Mouse (Mus musculus): Measurements from ENCODE around the gene Bnip3. TPM values are rescaled to one million over a fixed set of nuclear protein-coding genes. Genes with fewer than 3 reads are reported as not detected.

Bnip3 gene
- 78.5 and 84.8 TPM in 2 replicates for polyA plus RNA-seq (2014; fragmentation: Nextera tagmentation; extraction: Ambion mirVana)

GRCm38 (mm10) chr7:138909277-138910192 is at the start of gene Bnip3:
Gene Bnip3 (minus strand): TSS chr7:138909519.
- peak; percentile 96 for ATAC-seq (ENCODE audit: low FRiP score, low TSS enrichment)
- peaks cover 13% of the 10 kb centered on the region for H3K4me1 ChIP-seq (ENCODE audit: control insufficient read depth, insufficient read depth, low read length)

GRCm38 (mm10) chr7:138957106-138957505 is 47.8 kb upstream of the Bnip3 start:
- H3K36me3 ChIP-seq (ENCODE audit: control insufficient read depth, insufficient read depth, low read length): no peaks in the 10 kb centered on the region
- H3K27ac ChIP-seq (ENCODE audit: low read depth, low read length): no peak overlapping the region
- WGBS: 83% methylated on average over 6 of the region's 6 CpGs
- H3K4me3 ChIP-seq (ENCODE audit: low read length): no peak overlapping the region
- no peak overlapping the region for H3K4me2 ChIP-seq (replicated peaks; ENCODE audit: low read depth, low read length)
- no peaks in the 10 kb centered on the region for H3K9me3 ChIP-seq (ENCODE audit: control insufficient read depth, low read length)
- no peak for ATAC-seq (ENCODE audit: low FRiP score, low TSS enrichment)
- H3K9ac ChIP-seq (ENCODE audit: low read depth, low read length): no peak overlapping the region
- no peaks in the 10 kb centered on the region for H3K4me1 ChIP-seq (ENCODE audit: control insufficient read depth, insufficient read depth, low read length)
- H3K27me3 ChIP-seq (ENCODE audit: control insufficient read depth, insufficient read depth, low read length): no peaks in the 10 kb centered on the region

More at GRCm38 (mm10) chr7:138909277-138910192, at the start of gene Bnip3:
- H3K9ac ChIP-seq (ENCODE audit: low read depth, low read length): peak within 1 kb of the TSS; percentile 83
- H3K9me3 ChIP-seq (ENCODE audit: control insufficient read depth, low read length): no peaks in the 10 kb centered on the region
- H3K36me3 ChIP-seq (ENCODE audit: control insufficient read depth, insufficient read depth, low read length): no peaks in the 10 kb centered on the region
- H3K27ac ChIP-seq (ENCODE audit: low read depth, low read length): peak within 1 kb of the TSS; percentile 69; the same call in 1 of the 2 replicates
- under 1% methylated on average over 65 of the region's 66 CpGs for WGBS
- peak within 1 kb of the TSS; percentile 80 for H3K4me2 ChIP-seq (replicated peaks; ENCODE audit: low read depth, low read length)
- peak within 1 kb of the TSS; percentile 82 for H3K4me3 ChIP-seq (ENCODE audit: low read length)
- no peaks in the 10 kb centered on the region for H3K27me3 ChIP-seq (ENCODE audit: control insufficient read depth, insufficient read depth, low read length)

- Histone ChIP-seq H3K27me3 (ENCODE audit: control insufficient read depth, insufficient read depth, low read length) (no peaks in the 10 kb centered on the region), H3K36me3 (ENCODE audit: control insufficient read depth, insufficient read depth, low read length) (no peaks in the 10 kb centered on the region), H3K4me3 (ENCODE audit: low read length) (no peak overlapping the region), H3K9ac (ENCODE audit: low read depth, low read length) (no peak overlapping the region), H3K27ac (ENCODE audit: low read depth, low read length) (no peak overlapping the region), H3K4me1 (ENCODE audit: control insufficient read depth, insufficient read depth, low read length) (no peaks in the 10 kb centered on the region), H3K4me2 (replicated peaks; ENCODE audit: low read depth, low read length) (no peak overlapping the region), H3K9me3 (ENCODE audit: control insufficient read depth, low read length) (no peaks in the 10 kb centered on the region)
- WGBS: 86% methylated on average over 7 of the region's 7 CpGs
- ATAC-seq (ENCODE audit: low FRiP score, low TSS enrichment): no peak
Observed at GRCm38 (mm10) chr7:138955787-138956186, 46.5 kb upstream of the Bnip3 start.

GRCm38 (mm10) chr7:138948309-138948708 is 39.0 kb upstream of the Bnip3 start:
- 8% methylated on average over 8 of the region's 8 CpGs for WGBS
- Histone ChIP-seq H3K27me3 (ENCODE audit: control insufficient read depth, insufficient read depth, low read length) (peaks cover 6% of the 10 kb centered on the region), H3K4me3 (ENCODE audit: low read length) (no peak overlapping the region), H3K4me2 (replicated peaks; ENCODE audit: low read depth, low read length) (no peak overlapping the region), H3K9ac (ENCODE audit: low read depth, low read length) (no peak overlapping the region), H3K4me1 (ENCODE audit: control insufficient read depth, insufficient read depth, low read length) (no peaks in the 10 kb centered on the region), H3K27ac (ENCODE audit: low read depth, low read length) (no peak overlapping the region), H3K9me3 (ENCODE audit: control insufficient read depth, low read length) (no peaks in the 10 kb centered on the region), H3K36me3 (ENCODE audit: control insufficient read depth, insufficient read depth, low read length) (no peaks in the 10 kb centered on the region)
- no peak for ATAC-seq (ENCODE audit: low FRiP score, low TSS enrichment)

- Histone ChIP-seq H3K9ac (ENCODE audit: low read depth, low read length) (no peak overlapping the region), H3K4me1 (ENCODE audit: control insufficient read depth, insufficient read depth, low read length) (no peaks in the 10 kb centered on the region), H3K27ac (ENCODE audit: low read depth, low read length) (no peak overlapping the region), H3K27me3 (ENCODE audit: control insufficient read depth, insufficient read depth, low read length) (peaks cover 12% of the 10 kb centered on the region), H3K9me3 (ENCODE audit: control insufficient read depth, low read length) (no peaks in the 10 kb centered on the region), H3K36me3 (ENCODE audit: control insufficient read depth, insufficient read depth, low read length) (no peaks in the 10 kb centered on the region), H3K4me3 (ENCODE audit: low read length) (no peak overlapping the region), H3K4me2 (replicated peaks; ENCODE audit: low read depth, low read length) (no peak overlapping the region)
- WGBS: 81% methylated on average over 8 of the region's 8 CpGs
- ATAC-seq (ENCODE audit: low FRiP score, low TSS enrichment): no peak
Observed at GRCm38 (mm10) chr7:138947741-138948140, 38.4 kb upstream of the Bnip3 start.

- H3K4me3 ChIP-seq (ENCODE audit: low read length): no peak overlapping the region
- no peak overlapping the region for H3K4me2 ChIP-seq (replicated peaks; ENCODE audit: low read depth, low read length)
- H3K9ac ChIP-seq (ENCODE audit: low read depth, low read length): no peak overlapping the region
- WGBS: 67% methylated on average over 3 of the region's 3 CpGs
- peaks cover 6% of the 10 kb centered on the region; the same call in 1 of the 2 replicates for H3K4me1 ChIP-seq (ENCODE audit: control insufficient read depth, insufficient read depth, low read length)
- no peaks in the 10 kb centered on the region for H3K36me3 ChIP-seq (ENCODE audit: control insufficient read depth, insufficient read depth, low read length)
- no peak for ATAC-seq (ENCODE audit: low FRiP score, low TSS enrichment)
- H3K27me3 ChIP-seq (ENCODE audit: control insufficient read depth, insufficient read depth, low read length): peaks cover 32% of the 10 kb centered on the region
- no peaks in the 10 kb centered on the region for H3K9me3 ChIP-seq (ENCODE audit: control insufficient read depth, low read length)
- no peak overlapping the region for H3K27ac ChIP-seq (ENCODE audit: low read depth, low read length)
Observed at GRCm38 (mm10) chr7:138945668-138946067, 36.3 kb upstream of the Bnip3 start.

GRCm38 (mm10) chr7:138942301-138942700 is 33.0 kb upstream of the Bnip3 start:
- 81% methylated on average over 1 of the region's 1 CpGs for WGBS
- H3K9ac ChIP-seq (ENCODE audit: low read depth, low read length): no peak overlapping the region
- H3K36me3 ChIP-seq (ENCODE audit: control insufficient read depth, insufficient read depth, low read length): no peaks in the 10 kb centered on the region
- H3K27me3 ChIP-seq (ENCODE audit: control insufficient read depth, insufficient read depth, low read length): peaks cover 52% of the 10 kb centered on the region
- no peaks in the 10 kb centered on the region for H3K9me3 ChIP-seq (ENCODE audit: control insufficient read depth, low read length)
- no peak overlapping the region for H3K4me2 ChIP-seq (replicated peaks; ENCODE audit: low read depth, low read length)
- H3K4me1 ChIP-seq (ENCODE audit: control insufficient read depth, insufficient read depth, low read length): peaks cover 10% of the 10 kb centered on the region; the same call in 1 of the 2 replicates
- ATAC-seq (ENCODE audit: low FRiP score, low TSS enrichment): no peak
- no peak overlapping the region for H3K27ac ChIP-seq (ENCODE audit: low read depth, low read length)
- no peak overlapping the region for H3K4me3 ChIP-seq (ENCODE audit: low read length)

- no peak for ATAC-seq (ENCODE audit: low FRiP score, low TSS enrichment)
- WGBS: 33% methylated on average over 5 of the region's 5 CpGs
- H3K27me3 ChIP-seq (ENCODE audit: control insufficient read depth, insufficient read depth, low read length): peaks cover 52% of the 10 kb centered on the region
- no peak overlapping the region for H3K9ac ChIP-seq (ENCODE audit: low read depth, low read length)
- no peaks in the 10 kb centered on the region for H3K36me3 ChIP-seq (ENCODE audit: control insufficient read depth, insufficient read depth, low read length)
- H3K4me2 ChIP-seq (replicated peaks; ENCODE audit: low read depth, low read length): peak overlapping the region; percentile 84
- peaks cover 10% of the 10 kb centered on the region; the same call in 1 of the 2 replicates for H3K4me1 ChIP-seq (ENCODE audit: control insufficient read depth, insufficient read depth, low read length)
- no peaks in the 10 kb centered on the region for H3K9me3 ChIP-seq (ENCODE audit: control insufficient read depth, low read length)
- peak overlapping the region; percentile 43 for H3K4me3 ChIP-seq (ENCODE audit: low read length)
- H3K27ac ChIP-seq (ENCODE audit: low read depth, low read length): no peak overlapping the region
Observed at GRCm38 (mm10) chr7:138941571-138941970, 32.3 kb upstream of the Bnip3 start.
